Mouse (Mus musculus): ENCODE data around the gene Arl6ip4.

The Arl6ip4 gene

DNA sequence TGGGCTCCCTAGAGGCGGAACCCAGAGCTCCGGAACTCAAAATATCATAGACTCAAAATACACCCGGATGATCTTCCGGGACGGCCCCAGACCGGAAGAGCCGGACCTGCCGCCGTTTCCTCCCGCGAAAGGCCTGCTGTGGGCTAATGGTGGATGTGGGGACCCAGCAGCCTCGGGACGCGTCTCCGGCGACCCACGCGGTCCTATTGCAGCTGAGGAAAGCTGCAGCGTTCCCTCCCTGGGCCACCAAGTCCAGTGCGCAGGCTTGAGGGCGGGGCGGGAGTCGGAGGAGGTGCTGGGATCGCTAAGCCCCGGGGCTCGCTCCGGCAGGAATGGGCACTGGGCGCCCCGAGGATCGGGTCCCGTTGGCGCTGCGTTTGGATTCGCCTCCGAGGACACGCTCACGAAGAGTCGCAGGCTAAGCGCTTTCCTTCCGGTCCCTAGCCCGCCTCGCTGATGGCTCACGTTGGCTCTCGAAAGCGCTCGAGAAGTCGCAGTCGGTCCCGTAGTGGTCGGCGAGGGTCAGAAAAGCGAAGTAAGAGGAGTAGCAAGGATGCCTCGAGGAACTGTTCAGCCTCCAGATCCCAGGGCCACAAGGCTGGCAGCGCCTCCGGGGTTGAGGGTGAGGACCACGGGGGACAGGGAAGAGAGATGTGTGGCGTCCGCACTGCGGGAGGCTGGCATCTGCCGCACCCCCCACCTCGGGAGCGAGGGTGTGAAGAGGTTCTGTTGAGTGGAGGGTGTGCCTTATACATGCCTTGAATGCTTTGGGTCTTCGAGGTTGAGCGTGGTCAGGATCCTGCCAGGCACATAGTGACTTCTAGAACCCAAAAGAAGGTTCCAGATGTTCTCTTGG, at the start of gene Arl6ip4:
Gene Arl6ip4 (plus strand): TSS at position 100 of the 856 bp plus-strand sequence.
- peak; percentile 76 for DNase-seq (ENCODE audit: low read depth, low spot score)

DNA sequence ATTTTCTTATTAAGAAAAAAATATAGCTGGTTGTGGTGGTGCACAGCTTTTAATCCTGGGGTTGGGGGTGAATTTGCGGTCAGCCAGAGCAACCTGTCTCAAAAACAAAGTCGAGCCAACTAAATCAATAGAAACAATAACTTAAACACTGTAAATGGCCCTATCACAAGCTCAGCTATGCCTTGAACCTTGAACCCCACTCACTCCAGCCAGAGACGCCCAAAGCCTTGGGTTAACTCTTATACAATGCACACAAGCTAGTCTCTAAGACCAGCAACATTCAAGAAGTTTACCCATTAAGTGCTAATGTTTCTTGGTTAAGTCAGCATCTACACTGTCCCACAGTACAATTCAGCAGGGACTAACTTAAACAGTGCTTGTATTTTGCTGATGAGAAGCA, 46.2 kb upstream of the Arl6ip4 start:
- no peak for DNase-seq (ENCODE audit: low read depth, low spot score)

DNA sequence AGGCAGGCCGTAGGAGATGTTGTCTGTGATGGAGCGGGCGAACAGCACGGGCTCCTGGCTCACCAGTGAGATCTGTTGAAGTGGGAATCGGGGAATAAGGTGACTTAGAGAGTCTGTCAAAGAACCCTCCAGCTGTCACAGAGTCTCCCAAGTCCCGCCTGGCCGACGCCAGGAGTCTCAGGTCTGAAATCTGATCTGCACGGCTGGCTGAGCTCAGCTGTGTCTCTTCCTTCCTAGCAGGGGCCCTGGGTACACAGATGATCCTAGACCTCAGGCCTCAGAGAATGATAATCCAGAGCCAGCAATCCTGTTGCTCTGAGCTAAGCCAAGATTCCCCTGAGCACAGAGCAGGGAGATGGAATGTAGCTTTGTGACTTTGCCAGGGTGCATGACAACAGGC, 42.2 kb upstream of the Arl6ip4 start:
- peak; percentile 40 for DNase-seq (ENCODE audit: low read depth, low spot score)

DNA sequence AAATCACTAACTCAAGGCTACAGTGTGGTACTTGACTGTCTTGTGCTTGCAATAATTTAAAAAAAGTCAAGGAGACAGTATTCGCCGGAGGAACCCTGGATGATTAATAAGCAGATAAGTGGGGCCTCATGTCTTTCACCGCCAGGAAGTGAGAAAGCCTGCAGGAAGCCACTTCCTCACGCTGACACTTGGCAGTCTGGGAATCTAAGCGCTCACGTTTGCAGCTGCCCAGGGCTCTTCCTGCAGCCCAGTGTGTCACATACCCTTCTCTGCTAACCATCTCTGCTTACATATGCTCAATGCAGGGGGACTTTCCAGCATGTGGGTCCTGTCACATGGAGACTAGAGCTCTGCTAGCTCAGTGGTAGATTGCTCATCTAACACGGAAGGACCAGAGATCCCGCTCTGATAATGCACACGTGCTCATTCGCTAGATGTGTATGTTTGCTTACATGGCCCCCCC, 41.0 kb upstream of the Arl6ip4 start:
- DNase-seq (ENCODE audit: low read depth, low spot score): peak; percentile 73

DNA sequence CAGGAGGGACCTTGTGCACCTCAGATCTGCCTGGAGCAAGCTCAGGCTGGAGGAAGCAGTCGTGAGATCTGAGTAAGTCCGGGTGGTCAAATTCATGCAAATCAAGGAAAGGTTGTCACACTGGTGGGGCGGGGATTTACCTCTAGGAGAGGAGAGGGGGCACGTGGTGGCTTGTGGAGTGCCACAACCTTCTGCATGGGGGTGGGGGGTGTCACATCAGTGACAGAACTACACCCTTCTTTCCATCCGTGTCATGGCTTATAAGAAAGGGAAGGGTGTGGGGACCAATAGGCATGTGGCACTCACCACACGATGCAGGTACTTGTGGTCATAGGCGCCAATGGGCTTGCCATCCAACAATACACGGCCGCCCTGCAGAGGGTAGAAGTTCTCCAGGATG, 40.2 kb upstream of the Arl6ip4 start:
- DNase-seq (ENCODE audit: low read depth, low spot score): no peak

DNA sequence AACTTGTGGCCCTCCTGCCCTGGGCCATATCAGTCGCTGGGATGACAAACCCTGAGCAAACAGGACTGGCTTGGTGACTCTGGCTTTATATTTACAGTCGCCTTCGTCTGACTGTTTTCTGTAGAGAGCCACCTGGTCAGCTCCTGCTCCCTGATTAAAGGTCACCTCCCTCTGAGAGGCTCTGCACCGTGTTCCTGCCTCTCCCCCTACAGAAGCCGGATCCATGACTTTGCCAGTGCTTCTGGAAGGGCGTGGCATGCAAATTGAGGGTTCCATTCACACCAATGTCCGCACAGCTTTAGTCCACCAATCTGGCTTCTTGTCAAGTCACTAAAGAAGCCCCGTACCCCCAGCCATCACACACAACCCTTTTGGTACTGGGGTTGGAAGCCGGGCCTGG, 39.3 kb upstream of the Arl6ip4 start:
- no peak for DNase-seq (ENCODE audit: low read depth, low spot score)

DNA sequence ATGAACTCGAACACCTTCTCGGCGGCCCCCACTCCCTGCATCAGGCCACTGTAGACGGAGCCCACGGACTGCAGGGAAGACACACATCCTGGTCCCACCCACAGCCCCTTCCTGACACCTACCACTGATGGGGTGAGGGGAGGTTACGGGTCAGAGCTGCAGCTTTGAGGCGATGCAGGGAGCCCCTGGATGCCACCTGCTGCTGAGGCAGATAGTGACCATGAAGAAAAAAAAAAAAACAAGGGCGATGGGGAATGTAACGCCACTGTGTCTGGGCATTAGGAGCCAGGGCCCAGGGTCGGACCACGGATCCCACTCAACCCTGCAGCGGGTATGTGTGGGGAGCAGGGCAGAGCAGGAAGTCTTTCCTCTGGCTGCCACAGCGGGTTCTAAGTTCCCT, 38.6 kb upstream of the Arl6ip4 start:
- no peak for DNase-seq (ENCODE audit: low read depth, low spot score)

DNA sequence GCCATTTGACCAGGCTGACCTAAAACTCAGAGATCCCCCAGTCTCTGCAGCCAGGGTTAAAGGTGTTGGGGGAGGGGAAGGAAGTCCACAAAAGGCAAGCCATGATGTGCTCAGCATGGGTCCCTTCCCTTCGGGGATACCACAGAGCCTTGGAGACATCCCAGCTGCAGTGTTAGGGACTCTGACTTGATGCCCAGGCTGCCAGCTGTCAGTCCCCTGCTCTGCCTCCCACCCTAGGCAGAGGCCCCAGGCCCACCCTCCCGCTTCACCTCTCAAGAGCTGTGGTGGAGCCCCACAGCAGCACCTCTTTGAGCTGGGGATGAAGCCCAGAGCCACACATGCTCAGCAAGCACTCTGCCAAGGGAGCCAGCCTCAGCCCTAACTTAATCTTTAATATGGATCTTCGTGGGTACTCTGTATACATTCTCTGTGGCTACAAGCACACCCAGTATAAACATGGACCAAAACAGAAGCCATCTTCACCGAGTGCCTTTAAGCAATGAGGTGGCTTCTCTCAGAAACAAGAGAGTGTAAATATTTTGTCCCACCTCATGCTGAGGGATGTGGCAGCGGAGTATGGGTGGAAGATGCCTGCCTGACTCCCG, 37.9 kb upstream of the Arl6ip4 start:
- no peak for DNase-seq (ENCODE audit: low read depth, low spot score)

DNA sequence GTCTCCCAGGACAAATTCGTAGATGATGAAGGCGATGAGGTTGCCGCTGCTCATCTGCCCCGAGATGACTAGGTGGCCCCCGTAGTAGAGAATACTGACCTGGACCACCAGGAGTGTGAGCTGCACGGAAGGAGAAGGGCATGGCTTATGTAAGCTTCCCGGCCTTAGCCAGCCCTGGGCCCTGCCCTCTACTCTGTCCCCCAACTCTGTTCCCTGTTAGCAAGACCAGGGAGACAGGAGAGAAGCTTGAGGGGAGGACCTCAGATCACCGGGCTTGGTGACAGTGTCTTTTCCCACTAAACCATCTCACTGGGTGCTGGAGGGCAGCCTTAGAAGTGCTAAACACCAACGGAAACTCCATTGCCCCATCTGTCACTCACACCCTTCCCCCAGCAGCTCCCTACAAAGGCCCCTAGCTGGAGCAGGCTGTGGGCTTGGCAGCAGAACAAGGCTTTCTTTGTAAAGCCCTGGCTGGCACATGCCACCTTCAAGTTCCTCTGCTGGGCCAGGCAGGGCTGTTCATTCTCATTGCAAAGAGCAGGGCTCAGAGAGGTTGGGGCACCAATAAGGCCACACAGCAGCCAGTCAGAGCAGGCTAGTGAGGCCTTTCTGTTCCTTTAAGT, 37.0 kb upstream of the Arl6ip4 start:
- peak; percentile 36 for DNase-seq (ENCODE audit: low read depth, low spot score)

DNA sequence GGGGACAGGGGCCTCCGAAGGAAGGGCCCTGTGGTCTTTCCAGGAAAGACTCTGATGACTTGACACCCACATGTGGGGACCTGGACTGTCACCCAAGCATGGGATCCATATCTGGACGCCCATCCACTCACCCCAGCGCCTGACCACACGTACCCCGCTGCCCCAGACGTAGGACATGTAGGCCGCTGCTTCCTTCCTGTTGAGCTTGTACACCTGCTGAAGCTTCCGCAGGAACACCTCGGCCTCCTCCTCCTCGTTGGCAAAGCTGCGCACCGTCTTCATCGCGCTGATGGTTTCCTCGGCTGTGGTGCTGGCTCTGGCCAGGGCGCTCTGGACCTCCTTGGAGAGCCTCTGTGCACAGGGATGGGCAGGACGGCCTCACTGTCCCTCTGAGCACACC, 36.0 kb upstream of the Arl6ip4 start:
- DNase-seq (ENCODE audit: low read depth, low spot score): no peak

DNA sequence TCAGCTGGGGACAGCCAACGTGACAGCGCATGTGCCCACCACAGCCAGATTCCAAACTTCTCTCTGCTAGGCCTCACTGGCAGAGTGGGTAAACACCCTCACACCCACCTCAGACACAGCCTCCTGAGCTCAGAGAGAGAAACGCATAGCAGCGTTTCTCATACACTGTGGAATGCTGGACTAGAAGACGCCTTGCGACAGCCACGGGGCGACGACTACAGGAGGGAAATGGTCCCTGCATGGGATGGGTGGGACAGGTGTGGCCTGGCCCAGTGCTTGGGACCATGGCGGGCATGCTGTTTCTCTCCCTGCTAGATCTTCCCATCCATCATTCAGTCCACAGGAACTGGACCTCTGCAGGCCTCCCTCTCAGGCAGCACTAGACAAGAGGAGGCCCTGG, 33.4 kb upstream of the Arl6ip4 start:
- DNase-seq (ENCODE audit: low read depth, low spot score): no peak

DNA sequence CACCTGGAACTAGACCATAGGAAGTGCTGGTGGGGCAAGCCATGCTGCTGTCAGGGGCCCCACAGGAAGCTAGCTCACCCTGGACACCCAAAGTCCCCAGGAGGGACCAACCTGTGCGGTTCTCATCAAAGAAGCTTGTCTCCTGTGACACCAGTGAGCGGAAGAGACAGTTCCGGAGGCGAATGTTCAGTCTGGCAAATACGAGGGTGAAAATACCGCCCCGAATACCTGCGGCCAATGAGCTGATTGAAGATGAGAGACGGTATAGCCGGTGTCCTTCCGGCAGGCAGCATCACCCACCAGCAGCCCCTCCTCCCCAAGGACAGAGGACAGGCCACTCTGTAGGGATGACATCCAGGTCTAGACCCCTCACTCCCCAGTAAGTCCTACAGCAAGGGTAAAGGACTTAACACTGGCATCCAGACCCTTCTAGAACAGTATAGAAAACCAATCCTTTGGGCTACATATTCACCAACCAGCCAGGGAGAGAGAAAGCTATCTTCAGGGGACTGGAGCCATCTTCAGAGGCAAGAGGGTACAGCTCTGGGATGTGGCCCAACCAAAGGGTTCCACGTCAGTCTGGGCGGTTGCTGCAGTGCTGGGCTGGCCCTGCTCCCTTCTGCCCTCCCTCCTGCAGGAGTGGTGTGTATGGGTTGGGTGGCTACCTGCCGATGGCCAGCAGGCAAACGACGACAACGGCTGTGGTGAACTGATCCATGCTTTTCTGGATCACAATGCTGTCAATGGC, 32.8 kb upstream of the Arl6ip4 start:
- no peak for DNase-seq (ENCODE audit: low read depth, low spot score)

DNA sequence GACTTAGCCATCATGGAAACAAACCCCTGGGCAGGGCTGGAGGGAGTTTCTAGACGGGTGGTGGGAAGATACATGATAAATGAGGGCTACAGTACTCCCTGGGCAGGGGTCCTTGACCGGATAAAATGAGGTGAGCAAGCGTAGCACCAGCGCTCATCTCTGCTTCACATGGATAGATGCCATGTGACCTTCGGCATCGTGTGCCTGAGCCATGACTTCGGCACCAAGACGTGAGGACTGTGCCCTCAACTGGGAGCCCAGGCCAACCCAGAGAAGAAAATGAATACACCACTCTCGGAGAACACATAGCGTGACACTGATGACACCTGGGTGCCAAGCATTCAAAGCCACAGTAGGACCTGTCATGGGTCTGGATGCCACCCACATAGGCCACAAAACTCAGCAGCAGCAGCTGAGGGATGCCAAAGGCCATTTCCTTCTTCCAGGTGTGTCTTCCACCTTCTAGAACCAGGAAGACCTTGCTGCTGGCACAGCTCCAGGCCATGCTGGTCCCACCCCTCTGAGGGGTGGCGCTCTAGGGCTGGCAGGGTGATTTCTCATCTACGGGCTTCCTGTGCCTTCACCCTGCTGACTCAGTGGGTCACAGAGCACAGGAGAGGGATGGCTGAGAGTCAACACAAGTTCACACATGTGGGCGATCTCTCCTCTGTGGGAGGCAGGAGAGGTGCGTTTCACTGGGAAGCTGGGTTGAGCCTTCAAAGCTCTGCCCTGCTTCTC, 31.9 kb upstream of the Arl6ip4 start:
- peak; percentile 58 for DNase-seq (ENCODE audit: low read depth, low spot score)

DNA sequence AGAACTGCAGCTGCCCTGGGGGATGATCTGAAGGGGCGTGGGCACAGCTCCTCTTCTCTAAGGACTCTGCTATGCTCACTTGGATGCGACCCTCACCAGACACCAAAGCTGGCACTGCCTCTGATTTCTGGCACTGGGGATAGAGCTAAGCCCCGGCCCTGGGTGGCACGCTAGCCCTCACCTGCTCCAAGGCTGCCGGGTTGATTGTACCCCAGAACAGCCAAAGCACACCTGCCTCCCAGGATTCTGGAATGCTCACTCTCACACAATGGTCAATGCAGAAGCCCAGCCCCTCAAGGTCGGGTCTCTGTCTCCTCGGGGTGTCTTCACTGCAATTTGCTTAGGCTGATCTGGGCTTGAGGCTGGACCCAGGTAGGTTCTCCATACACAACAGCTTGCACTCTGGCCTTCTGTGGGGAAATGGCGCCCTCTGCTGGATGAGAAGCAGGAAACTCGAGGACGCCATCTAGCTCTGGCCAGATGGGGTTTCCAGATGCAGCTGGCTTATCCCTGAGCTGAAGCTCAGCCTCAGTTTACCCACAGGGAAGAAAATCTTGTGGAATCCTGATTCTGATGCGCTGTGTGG, 31.2 kb upstream of the Arl6ip4 start:
- DNase-seq (ENCODE audit: low read depth, low spot score): peak; percentile 93

DNA sequence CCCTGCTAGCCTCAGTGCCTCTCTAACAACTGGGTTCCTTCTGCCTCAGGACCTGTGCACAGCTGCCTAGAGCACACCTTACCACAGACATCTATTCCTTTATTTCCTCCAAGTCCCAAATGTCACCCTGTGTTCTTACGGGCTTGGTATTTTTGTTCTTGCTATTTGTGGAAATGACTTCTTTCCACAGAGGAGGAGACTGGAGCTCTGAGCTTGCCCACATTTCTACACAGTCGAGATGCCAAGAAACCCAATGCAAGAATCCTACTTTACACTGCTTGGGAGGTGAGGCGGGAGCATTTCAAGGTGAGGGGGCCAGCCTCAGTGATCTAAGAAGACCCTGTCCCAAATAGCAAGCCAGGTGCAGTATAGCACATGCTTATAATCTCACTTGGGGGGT, 30.4 kb upstream of the Arl6ip4 start:
- DNase-seq (ENCODE audit: low read depth, low spot score): no peak

DNA sequence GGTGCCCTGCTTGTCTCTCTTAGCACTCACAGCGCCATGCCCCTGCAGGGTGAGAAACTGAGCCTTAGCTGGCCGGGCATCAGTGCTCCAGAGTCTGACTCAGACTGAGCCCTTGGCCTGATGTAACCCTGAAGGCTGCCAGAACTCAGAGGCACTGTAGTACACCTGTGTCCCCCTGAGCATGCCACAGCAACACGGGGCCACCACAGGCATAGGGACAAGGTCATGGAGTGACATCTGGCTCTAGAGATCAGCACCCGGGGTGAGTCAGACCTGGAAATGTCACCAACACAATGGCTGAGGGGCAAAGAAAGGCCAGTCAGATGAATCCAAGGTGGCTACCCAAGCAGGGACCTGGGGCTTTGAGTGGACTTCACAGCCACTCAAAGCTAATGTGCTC, 29.0 kb upstream of the Arl6ip4 start:
- DNase-seq (ENCODE audit: low read depth, low spot score): no peak

DNA sequence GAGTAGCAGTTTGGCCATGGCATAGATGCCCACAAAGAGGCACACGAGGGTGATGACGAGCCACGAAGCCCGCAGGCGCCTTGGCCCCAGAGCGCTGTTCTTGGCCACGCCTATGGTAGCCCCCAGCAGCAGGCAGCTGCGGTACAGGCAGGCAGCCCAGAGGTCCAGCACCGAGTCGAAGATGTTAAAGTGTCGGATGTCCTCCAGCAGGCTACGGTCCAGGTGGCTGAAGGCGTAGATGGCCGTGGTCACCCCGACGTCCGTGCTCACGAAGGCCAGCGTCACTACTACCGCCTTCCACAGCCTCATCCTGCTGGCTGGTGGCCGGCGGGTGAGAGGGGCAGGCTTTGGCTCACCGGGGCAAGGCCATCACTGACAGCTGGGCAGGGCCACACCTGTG, 26.0 kb upstream of the Arl6ip4 start:
- DNase-seq (ENCODE audit: low read depth, low spot score): no peak

DNA sequence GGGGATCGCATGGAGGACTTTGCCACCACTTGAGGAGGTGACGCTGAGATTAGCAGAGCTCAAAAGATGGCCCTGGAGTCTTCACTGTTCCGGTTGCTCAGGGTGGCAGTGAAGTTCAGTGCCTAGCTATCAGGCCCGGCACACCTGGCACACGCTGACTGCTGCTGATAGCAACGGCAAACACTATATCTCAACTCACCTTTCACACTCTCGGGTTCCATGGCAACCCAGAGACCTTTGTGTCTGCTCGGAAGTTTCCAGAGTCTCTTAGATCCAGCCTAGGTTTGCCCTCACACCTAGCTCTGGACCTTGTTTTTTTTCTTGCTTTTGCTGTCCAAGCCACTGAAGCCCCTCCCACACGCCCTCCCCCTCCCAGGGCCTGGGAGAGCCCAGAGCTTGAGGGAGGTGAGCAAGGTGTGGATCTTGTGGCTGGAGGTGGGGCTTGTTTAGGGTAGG, 23.9 kb upstream of the Arl6ip4 start:
- no peak for DNase-seq (ENCODE audit: low read depth, low spot score)

DNA sequence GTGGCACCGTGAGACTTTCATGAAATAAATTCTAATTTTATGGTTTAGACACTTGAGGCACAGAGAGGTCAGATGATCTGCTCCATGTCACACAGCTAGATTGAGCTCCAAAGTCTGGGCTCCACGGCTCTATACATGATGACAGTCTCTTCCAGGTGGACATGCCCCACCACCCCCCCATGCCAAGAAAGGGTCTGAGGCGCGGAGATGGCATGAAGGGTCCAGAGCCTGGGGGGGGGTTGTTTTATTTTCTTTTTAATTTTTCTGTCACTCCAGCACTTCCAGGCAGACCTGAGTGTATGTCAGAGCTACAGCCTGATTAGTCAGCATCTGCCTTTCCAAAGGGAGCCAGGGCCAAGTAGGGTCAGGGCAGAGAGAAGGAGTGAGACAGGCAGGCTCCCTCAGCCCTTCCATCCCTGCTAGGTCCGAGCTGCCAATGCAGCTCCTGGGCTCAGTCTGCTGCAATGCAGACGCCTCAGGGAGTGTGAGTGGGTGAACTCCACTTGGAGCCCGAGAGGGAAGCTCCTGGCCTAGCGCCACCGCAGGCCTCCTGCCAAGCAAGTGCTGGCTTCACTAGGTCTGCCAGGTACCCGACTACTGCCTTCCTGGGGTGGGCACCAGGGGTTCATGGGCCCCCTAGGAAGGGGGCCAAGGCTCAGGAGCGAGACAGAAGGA, 22.6 kb upstream of the Arl6ip4 start:
- peak; percentile 75 for DNase-seq (ENCODE audit: low read depth, low spot score)

DNA sequence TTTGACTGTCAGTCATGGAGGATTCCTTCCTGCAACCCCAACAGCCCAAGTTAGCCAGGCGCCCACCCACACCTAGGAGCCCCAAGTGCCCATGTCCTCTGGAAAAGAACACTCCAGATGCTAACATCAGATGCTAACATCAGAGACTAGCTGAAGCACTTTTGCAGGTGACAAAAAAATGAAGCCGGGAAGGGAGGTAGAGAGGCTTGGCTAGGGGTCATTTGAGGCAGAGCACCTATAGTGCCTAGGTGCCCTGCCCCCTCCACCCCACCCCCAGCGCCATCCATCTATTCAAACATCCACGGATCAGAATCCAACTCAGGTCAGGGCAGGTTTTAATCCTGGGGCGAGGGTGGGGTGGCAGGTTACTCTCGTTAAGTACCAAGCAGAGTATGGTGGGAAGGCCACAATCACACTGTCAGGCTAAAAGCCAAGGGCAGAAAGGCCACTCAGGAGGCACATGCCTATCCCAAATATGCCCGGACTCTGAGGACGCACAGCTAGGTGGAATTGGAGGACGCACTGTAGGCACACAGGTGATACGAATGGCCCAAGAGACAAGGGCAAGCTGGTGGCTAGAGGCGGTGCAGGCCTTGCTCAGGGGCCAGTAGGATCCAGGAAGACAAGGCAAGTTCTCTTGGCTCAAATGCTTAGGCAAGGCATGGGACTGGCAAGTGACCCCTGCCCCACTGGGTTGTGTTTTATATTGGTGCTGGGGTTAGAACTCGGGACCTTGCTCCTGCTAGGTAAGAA, 21.9 kb upstream of the Arl6ip4 start:
- DNase-seq (ENCODE audit: low read depth, low spot score): no peak

Measured in 3T3-L1 (cell line).